Mouse (Mus musculus) limb, embryonic 15.5 days (tissue): Measurements from ENCODE around the gene Gm28510. TPM values are rescaled to one million over a fixed set of nuclear protein-coding genes. Genes with fewer than 3 reads are reported as not detected.
"Not testable (repeated sequence)": the region's sequence is repeated elsewhere in the genome, so short reads cannot be mapped to it uniquely, and the experiment has no call there.

ENCODE experiments used
- ATAC-seq: fragments of 200-750 bp; cut with Nextera tagmentation; 2 replicates; pipeline ENCODE4 v1.8.0; 2017; ENCODE audit warnings: low read depth, moderate TSS enrichment; ENCODE audit not compliant: insufficient number of reproducible peaks, low FRiP score, low TSS enrichment
- H3K27ac ChIP-seq: fragments of 300-500 bp; sonication (generic); 2 replicates; pipeline ENCODE4 v1.5.1; 2015; ENCODE audit warnings: moderate library complexity, mild to moderate bottlenecking, inconsistent platforms
- H3K27me3 ChIP-seq: fragments of 300-500 bp; sonication (generic); 2 replicates; pipeline ENCODE4 v1.6.1; 2015; ENCODE audit warnings: inconsistent platforms
- H3K36me3 ChIP-seq: fragments of 300-500 bp; sonication (generic); 2 replicates; pipeline ENCODE4 v1.6.1; 2015; ENCODE audit warnings: inconsistent platforms
- H3K4me1 ChIP-seq: fragments of 300-500 bp; sonication (generic); 2 replicates; pipeline ENCODE4 v1.6.1; 2015; ENCODE audit warnings: inconsistent platforms
- H3K4me2 ChIP-seq: fragments of 300-500 bp; sonication (generic); 2 replicates; pipeline ENCODE4 v1.6.1; 2015; ENCODE audit warnings: mild to moderate bottlenecking, inconsistent platforms
- H3K4me3 ChIP-seq: fragments of 300-500 bp; sonication (generic); 2 replicates; pipeline ENCODE4 v1.5.1; 2015; ENCODE audit warnings: mild to moderate bottlenecking, inconsistent platforms
- H3K9ac ChIP-seq: fragments of 300-500 bp; sonication (generic); 2 replicates; pipeline ENCODE4 v1.6.1; 2015; ENCODE audit warnings: inconsistent platforms
- H3K9me3 ChIP-seq: fragments of 300-500 bp; sonication (generic); 2 replicates; pipeline ENCODE4 v1.6.1; 2016; ENCODE audit warnings: inconsistent platforms
- WGBS: fragments of 180-500 bp; shearing (Covaris S2); methylation state at CpG from one replicate; pipeline ENCODE4 v1.1.7; 2015; 5-methylcytosine and 5-hydroxymethylcytosine counted together
- polyA plus RNA-seq: library from polyadenylated mRNA; unstranded; fragments of >200 nt; fragmentation: Nextera tagmentation; extraction: Ambion mirVana; gene quantifications from 2 replicates; pipeline ENCODE4 v1.2.1, GENCODE M21; 2015

Gm28510 gene
- not detected in 2 replicates for polyA plus RNA-seq

DNA sequence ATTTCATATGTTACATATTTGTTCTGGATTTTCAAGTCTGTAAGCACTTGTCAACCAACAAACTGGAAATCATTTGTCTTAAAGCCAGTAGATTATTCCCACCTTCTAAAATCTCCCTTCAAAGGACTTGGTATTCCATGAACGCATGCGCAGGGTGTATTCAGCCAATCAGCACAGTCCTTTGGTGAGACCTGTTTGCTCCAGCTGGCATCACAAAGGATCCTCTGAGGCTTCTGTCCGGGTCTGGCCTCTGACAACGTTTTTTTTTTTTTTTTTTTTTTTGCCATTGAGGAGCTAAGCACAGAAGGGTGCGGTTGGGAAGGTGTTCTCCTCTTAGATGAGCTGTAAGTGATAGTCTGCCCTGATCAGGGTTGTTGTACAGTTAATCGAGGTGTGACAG lies at the start of gene Gm28510:
Gene Gm28510 (plus strand): TSS at position 301 of the 400 bp plus-strand sequence.
- not testable (repeated sequence) for H3K36me3 ChIP-seq, H3K9me3 ChIP-seq, H3K27ac ChIP-seq, ATAC-seq, H3K4me2 ChIP-seq, H3K4me1 ChIP-seq, H3K4me3 ChIP-seq, H3K27me3 ChIP-seq, H3K9ac ChIP-seq
- WGBS, result no CpG with 5 or more reads among the region's 6 CpGs

Other genes starting within 250 kb of the Gm28510 start
- gene Gm20834, start 88.1 kb upstream of the Gm28510 start, polyA plus RNA-seq, result not detected in 2 replicates
- not detected in 2 replicates for gene Gm20737, start 123.3 kb downstream of the Gm28510 start, polyA plus RNA-seq
- gene Gm21775, start 140.7 kb downstream of the Gm28510 start, polyA plus RNA-seq, result not detected in 2 replicates
- gene Gm21900, start 203.6 kb downstream of the Gm28510 start, polyA plus RNA-seq, result not detected in 2 replicates